Mouse (Mus musculus): ENCODE measurements at regions not wholly inside any gene's neighbourhood (a gene's known extent, or its start where the extent isn't known, plus 50 kb on each side); places are given as distances from the start of the nearest gene placed in this dataset.

DNA sequence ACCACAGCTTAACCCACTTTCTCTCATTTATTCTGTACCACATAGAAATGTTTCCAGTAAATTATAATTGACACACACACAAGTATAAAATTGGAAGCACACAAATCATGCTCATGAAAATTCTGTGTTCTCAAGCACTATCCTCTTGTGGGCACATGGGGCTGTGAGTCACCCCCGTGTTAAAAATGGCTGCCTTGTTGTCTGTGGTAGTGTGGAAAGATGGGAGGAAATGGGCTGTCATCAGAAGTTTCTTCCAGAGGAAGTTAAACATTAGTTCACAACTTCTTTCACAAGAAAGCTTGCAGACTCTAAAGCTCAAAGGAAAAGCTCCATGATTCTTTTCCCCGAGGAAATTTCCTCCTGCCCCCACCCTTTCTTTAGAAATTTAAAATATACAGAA is 329.5 kb upstream of the Hnrnpa3 start:
- ATAC-seq (ENCODE audit: low read depth) (no peak), DNase-seq (ENCODE audit: low spot score) (no peak)
- Histone ChIP-seq H3K36me3 (ENCODE audit: control insufficient read depth, insufficient read depth, low read length) (no peaks in the 10 kb centered on the region), H3K4me3 (ENCODE audit: low read depth, low read length) (no peak overlapping the region), H3K4me1 (ENCODE audit: control insufficient read depth, insufficient read depth, low read length) (no peaks in the 10 kb centered on the region), H3K9me3 (ENCODE audit: control insufficient read depth, low read length) (no peaks in the 10 kb centered on the region), H3K9ac (ENCODE audit: low read depth, low read length) (no peak overlapping the region), H3K27me3 (replicated peaks; ENCODE audit: control insufficient read depth, insufficient read depth, low read length) (no peaks in the 10 kb centered on the region), H3K27ac (replicated peaks; ENCODE audit: low read depth, low read length) (no peak overlapping the region), H3K4me2 (ENCODE audit: low read depth, low read length) (no peak overlapping the region)
- 52% methylated on average over 2 of the region's 2 CpGs for WGBS

DNA sequence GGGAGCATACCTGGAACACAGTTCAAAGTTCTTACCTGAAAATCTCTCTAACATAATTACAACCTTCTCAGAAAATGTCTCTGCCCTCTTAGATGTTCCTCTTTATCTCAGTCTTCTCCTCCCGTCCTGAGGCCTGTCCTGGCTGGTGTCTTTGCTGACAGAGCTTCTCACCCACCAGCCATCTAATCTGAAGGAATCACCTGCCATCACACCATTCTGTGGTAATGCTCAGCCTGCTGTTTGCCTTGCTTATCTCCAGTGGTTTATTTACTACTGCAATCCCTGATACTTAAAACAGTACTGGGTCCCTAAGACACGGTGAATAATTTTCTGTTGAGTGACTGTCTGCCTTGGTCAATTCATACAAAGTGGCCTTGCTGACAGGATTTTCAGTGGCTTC is 317.8 kb upstream of the Hnrnpa3 start:
- no peak overlapping the region for H3K9ac ChIP-seq (ENCODE audit: low read depth, low read length)
- no peaks in the 10 kb centered on the region for H3K9me3 ChIP-seq (ENCODE audit: control insufficient read depth, low read length)
- DNase-seq (ENCODE audit: low spot score) (no peak), ATAC-seq (ENCODE audit: low read depth) (no peak)
- H3K4me2 ChIP-seq (ENCODE audit: low read depth, low read length) = no peak overlapping the region
- H3K27ac ChIP-seq (replicated peaks; ENCODE audit: low read depth, low read length) = no peak overlapping the region
- H3K4me3 ChIP-seq (ENCODE audit: low read depth, low read length) = no peak overlapping the region
- H3K27me3 ChIP-seq (replicated peaks; ENCODE audit: control insufficient read depth, insufficient read depth, low read length) = no peaks in the 10 kb centered on the region
- no peaks in the 10 kb centered on the region for H3K4me1 ChIP-seq (ENCODE audit: control insufficient read depth, insufficient read depth, low read length)
- H3K36me3 ChIP-seq (ENCODE audit: control insufficient read depth, insufficient read depth, low read length) = no peaks in the 10 kb centered on the region
- WGBS = 69% methylated on average over 2 of the region's 2 CpGs

DNA sequence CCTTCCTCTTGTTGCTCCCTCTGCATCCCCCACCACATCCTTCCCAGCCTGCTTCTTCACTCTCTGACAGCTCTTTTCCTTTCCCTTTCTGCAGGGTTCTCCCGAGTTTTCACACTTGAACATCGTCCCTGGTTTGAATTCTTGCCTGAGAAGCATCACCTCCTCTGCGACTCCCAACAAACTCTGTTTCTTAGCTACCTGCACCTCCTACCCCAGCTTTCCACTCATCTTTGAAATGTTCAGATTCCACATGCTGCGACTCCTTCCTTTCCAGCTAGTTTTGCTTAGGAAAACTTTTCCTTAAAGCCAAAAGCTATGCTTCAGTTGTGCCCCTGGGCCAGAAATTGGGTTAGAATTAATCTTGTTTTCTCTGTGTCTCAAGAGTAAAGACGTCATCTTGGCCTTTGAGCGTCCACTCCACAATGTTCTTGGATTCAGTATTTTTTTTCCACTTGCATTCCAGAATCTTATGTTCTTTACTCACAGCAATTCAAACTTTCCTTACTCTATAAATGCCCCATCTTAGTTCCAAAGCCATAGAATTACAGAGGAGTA is 317.3 kb upstream of the Hnrnpa3 start:
- peak; percentile 33 for DNase-seq (ENCODE audit: low spot score)
- no peak overlapping the region for H3K9ac ChIP-seq (ENCODE audit: low read depth, low read length)

DNA sequence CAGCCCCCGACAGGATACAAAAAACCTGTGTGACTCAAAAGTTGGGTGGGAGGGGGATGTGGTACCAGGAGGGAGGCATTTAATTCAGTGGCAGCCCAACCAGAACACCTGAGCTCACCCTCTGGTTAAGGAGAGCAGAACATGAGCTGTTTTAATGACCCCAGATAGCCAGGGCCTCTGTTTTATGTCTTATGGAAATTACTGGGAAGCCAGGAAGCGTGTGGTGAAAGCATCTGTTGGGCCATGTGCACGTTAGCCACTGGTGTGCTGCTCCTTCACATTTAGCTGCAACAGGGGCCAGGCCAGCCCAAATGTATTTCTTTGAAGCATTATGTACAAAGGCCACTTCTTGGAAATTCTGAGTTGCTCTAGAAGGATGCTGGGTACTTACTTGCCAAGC is 308.2 kb upstream of the Hnrnpa3 start:
- no peak overlapping the region for H3K9ac ChIP-seq (ENCODE audit: low read depth, low read length)
- H3K27ac ChIP-seq (replicated peaks; ENCODE audit: low read depth, low read length) = no peak overlapping the region
- H3K27me3 ChIP-seq (replicated peaks; ENCODE audit: control insufficient read depth, insufficient read depth, low read length) = no peaks in the 10 kb centered on the region
- H3K9me3 ChIP-seq (ENCODE audit: control insufficient read depth, low read length) = no peaks in the 10 kb centered on the region
- no peaks in the 10 kb centered on the region for H3K4me1 ChIP-seq (ENCODE audit: control insufficient read depth, insufficient read depth, low read length)
- WGBS = 74% methylated on average over 3 of the region's 3 CpGs
- no peak overlapping the region for H3K4me2 ChIP-seq (ENCODE audit: low read depth, low read length)
- ATAC-seq (ENCODE audit: low read depth) = no peak
- H3K4me3 ChIP-seq (ENCODE audit: low read depth, low read length) = no peak overlapping the region
- H3K36me3 ChIP-seq (ENCODE audit: control insufficient read depth, insufficient read depth, low read length) = no peaks in the 10 kb centered on the region
- DNase-seq (ENCODE audit: low spot score) = no peak

More for the DNA sequence above, 317.3 kb upstream of the Hnrnpa3 start:
- no peaks in the 10 kb centered on the region for H3K36me3 ChIP-seq (ENCODE audit: control insufficient read depth, insufficient read depth, low read length)
- H3K27ac ChIP-seq (replicated peaks; ENCODE audit: low read depth, low read length) = no peak overlapping the region
- H3K9me3 ChIP-seq (ENCODE audit: control insufficient read depth, low read length) = no peaks in the 10 kb centered on the region
- WGBS = 60% methylated on average over 6 of the region's 6 CpGs
- no peak for ATAC-seq (ENCODE audit: low read depth)
- no peak overlapping the region for H3K4me3 ChIP-seq (ENCODE audit: low read depth, low read length)
- no peak overlapping the region for H3K4me2 ChIP-seq (ENCODE audit: low read depth, low read length)
- H3K4me1 ChIP-seq (ENCODE audit: control insufficient read depth, insufficient read depth, low read length) = no peaks in the 10 kb centered on the region
- H3K27me3 ChIP-seq (replicated peaks; ENCODE audit: control insufficient read depth, insufficient read depth, low read length) = no peaks in the 10 kb centered on the region

DNA sequence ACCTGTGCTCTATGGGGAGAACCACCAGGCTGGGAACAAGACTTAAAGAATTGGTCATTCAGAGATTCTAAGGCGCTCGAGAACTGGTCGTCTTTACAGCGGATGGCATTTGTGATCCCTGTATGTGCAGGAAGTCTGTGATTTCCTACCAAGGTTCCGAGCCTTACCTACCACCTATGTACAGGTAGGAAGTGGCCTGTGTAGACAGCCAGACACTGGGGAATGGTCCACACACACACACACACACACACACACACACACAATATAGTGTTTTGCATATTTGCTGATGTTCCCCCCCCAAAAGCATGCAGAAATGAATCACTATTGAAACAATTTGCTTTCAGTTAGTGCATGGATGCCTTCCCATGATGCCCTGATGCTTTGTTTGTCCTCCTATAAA is 307.1 kb upstream of the Hnrnpa3 start:
- WGBS = 93% methylated on average over 5 of the region's 5 CpGs
- no peaks in the 10 kb centered on the region for H3K36me3 ChIP-seq (ENCODE audit: control insufficient read depth, insufficient read depth, low read length)
- no peaks in the 10 kb centered on the region for H3K9me3 ChIP-seq (ENCODE audit: control insufficient read depth, low read length)
- no peak overlapping the region for H3K27ac ChIP-seq (replicated peaks; ENCODE audit: low read depth, low read length)
- H3K4me2 ChIP-seq (ENCODE audit: low read depth, low read length) = no peak overlapping the region
- no peaks in the 10 kb centered on the region for H3K4me1 ChIP-seq (ENCODE audit: control insufficient read depth, insufficient read depth, low read length)
- ATAC-seq (ENCODE audit: low read depth) = no peak
- H3K9ac ChIP-seq (ENCODE audit: low read depth, low read length) = no peak overlapping the region
- H3K27me3 ChIP-seq (replicated peaks; ENCODE audit: control insufficient read depth, insufficient read depth, low read length) = no peaks in the 10 kb centered on the region
- H3K4me3 ChIP-seq (ENCODE audit: low read depth, low read length) = no peak overlapping the region
- no peak for DNase-seq (ENCODE audit: low spot score)

DNA sequence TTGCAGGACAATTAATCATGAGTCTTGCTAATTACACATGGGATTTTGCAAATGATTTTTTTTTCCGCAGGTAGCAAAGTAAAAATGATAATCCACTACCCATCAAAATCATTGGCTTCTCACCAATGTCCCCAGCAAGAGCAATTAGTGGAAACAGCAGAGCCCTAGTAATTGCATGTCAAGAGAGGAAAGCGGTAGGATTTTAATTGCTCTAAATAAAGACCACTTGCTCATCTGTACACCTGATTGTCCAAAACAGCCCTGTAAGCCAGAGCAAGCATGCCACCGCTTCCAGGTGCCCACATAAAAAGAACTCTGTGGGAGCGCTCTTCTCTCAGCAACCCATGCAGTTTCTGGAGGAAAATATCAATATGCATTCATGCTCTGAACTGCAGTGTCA is 306.5 kb upstream of the Hnrnpa3 start:
- Histone ChIP-seq H3K4me3 (ENCODE audit: low read depth, low read length) (no peak overlapping the region), H3K4me2 (ENCODE audit: low read depth, low read length) (no peak overlapping the region), H3K27ac (replicated peaks; ENCODE audit: low read depth, low read length) (no peak overlapping the region), H3K36me3 (ENCODE audit: control insufficient read depth, insufficient read depth, low read length) (no peaks in the 10 kb centered on the region), H3K27me3 (replicated peaks; ENCODE audit: control insufficient read depth, insufficient read depth, low read length) (no peaks in the 10 kb centered on the region), H3K9ac (ENCODE audit: low read depth, low read length) (no peak overlapping the region), H3K9me3 (ENCODE audit: control insufficient read depth, low read length) (no peaks in the 10 kb centered on the region), H3K4me1 (ENCODE audit: control insufficient read depth, insufficient read depth, low read length) (no peaks in the 10 kb centered on the region)
- ATAC-seq (ENCODE audit: low read depth) = no peak
- no peak for DNase-seq (ENCODE audit: low spot score)
- 78% methylated on average over 4 of the region's 4 CpGs for WGBS

DNA sequence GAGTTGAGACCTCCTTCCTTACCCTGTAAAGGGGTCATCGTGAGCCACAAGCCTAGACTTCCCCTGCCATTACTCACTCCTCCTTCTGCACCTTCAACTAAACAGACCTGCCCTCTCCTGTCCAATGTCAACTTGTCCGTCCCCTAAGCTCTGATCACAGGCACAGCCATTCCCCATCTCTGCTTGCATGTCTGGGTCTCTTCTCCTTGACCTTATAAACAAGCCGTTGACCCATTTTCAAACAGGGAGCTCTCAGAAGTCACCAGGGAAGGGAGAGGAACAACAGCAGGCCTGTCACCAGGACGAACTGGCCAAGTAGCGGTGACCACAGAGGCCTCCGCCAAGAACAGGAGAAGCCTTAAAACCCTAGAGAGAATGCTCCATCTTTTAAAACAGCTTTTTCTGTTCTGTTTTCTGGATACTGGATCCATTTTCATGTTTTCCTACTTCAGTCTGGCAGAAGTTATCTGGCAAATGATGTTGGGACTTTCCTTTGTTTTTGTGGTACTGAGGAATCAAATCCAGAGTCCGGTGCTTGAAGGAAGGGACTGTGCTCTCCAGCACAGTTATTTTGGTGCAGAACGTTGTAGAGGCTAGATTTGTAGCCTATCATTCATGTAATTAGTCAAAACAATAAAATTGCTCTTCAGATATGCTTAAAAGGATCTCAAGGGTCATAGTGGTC is 302.2 kb upstream of the Hnrnpa3 start:
- no peak overlapping the region for H3K9ac ChIP-seq (ENCODE audit: low read depth, low read length)
- no peaks in the 10 kb centered on the region for H3K9me3 ChIP-seq (ENCODE audit: control insufficient read depth, low read length)
- WGBS = 66% methylated on average over 8 of the region's 8 CpGs
- no peak for DNase-seq (ENCODE audit: low spot score)
- H3K27ac ChIP-seq (replicated peaks; ENCODE audit: low read depth, low read length) = no peak overlapping the region
- ATAC-seq (ENCODE audit: low read depth) = no peak
- H3K27me3 ChIP-seq (replicated peaks; ENCODE audit: control insufficient read depth, insufficient read depth, low read length) = no peaks in the 10 kb centered on the region
- H3K4me3 ChIP-seq (ENCODE audit: low read depth, low read length) = no peak overlapping the region
- H3K4me1 ChIP-seq (ENCODE audit: control insufficient read depth, insufficient read depth, low read length) = no peaks in the 10 kb centered on the region
- H3K4me2 ChIP-seq (ENCODE audit: low read depth, low read length) = no peak overlapping the region
- H3K36me3 ChIP-seq (ENCODE audit: control insufficient read depth, insufficient read depth, low read length) = no peaks in the 10 kb centered on the region

DNA sequence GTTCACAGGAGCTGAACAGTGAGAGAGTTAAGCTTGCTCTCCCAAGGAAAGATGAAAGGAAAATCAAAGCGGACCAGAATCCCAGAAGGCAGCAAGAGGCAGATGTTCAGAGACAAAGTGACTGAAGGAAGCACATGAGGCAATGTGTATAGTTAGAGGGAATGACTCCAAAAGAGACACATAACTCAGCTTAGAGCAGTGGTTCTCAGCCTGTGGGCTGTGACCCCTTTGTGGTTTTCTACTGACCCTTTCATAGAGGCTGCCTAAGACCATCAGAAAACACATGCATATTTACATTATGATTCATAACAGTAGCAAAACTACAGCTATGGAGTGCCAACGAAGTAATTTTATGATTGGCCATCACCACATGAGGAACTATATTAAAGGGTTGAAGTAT is 301.5 kb upstream of the Hnrnpa3 start:
- H3K9ac ChIP-seq (ENCODE audit: low read depth, low read length) = no peak overlapping the region
- H3K9me3 ChIP-seq (ENCODE audit: control insufficient read depth, low read length) = no peaks in the 10 kb centered on the region
- H3K4me3 ChIP-seq (ENCODE audit: low read depth, low read length) = no peak overlapping the region
- H3K4me1 ChIP-seq (ENCODE audit: control insufficient read depth, insufficient read depth, low read length) = no peaks in the 10 kb centered on the region
- ATAC-seq (ENCODE audit: low read depth) (no peak), DNase-seq (ENCODE audit: low spot score) (no peak)
- 70% methylated on average over 2 of the region's 2 CpGs for WGBS
- H3K4me2 ChIP-seq (ENCODE audit: low read depth, low read length) = no peak overlapping the region
- H3K27ac ChIP-seq (replicated peaks; ENCODE audit: low read depth, low read length) = no peak overlapping the region
- no peaks in the 10 kb centered on the region for H3K36me3 ChIP-seq (ENCODE audit: control insufficient read depth, insufficient read depth, low read length)
- no peaks in the 10 kb centered on the region for H3K27me3 ChIP-seq (replicated peaks; ENCODE audit: control insufficient read depth, insufficient read depth, low read length)

DNA sequence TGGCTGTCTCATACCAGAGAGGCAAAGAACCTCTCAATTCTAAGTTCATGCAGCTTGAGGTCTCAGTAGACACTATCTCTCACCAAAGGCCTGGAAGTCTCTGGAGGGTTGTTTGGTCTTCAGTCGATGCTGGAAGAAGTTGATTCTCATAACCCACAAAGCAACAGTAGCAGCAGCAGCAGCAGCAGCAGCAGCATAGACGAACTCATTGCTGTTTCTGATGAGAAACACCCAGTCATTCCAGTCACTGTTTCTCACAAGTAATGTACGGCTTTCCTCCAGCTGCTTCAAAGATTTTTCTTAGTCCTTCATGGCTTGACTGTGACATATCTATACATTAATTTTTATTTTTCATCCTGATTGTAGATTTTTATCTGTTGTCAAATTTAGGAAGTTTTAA is 298.1 kb upstream of the Hnrnpa3 start:
- Histone ChIP-seq H3K27me3 (replicated peaks; ENCODE audit: control insufficient read depth, insufficient read depth, low read length) (no peaks in the 10 kb centered on the region), H3K9ac (ENCODE audit: low read depth, low read length) (no peak overlapping the region), H3K27ac (replicated peaks; ENCODE audit: low read depth, low read length) (no peak overlapping the region), H3K4me2 (ENCODE audit: low read depth, low read length) (no peak overlapping the region), H3K4me1 (ENCODE audit: control insufficient read depth, insufficient read depth, low read length) (no peaks in the 10 kb centered on the region), H3K36me3 (ENCODE audit: control insufficient read depth, insufficient read depth, low read length) (no peaks in the 10 kb centered on the region), H3K9me3 (ENCODE audit: control insufficient read depth, low read length) (no peaks in the 10 kb centered on the region), H3K4me3 (ENCODE audit: low read depth, low read length) (no peak overlapping the region)
- 70% methylated on average over 3 of the region's 3 CpGs for WGBS
- DNase-seq (ENCODE audit: low spot score) = no peak
- ATAC-seq (ENCODE audit: low read depth) = no peak
